Mouse (Mus musculus) erythroblast, embryonic 14.5 days (primary cell): ENCODE data around the gene Fer1l5.

Experiments used
- GATA1 ChIP-seq: IDR thresholded peaks from 2 replicates; pipeline ENCODE4 v1.6.1; 2012; ENCODE audit warnings: low read length, inconsistent platforms, mixed read lengths
- TAL1 ChIP-seq: IDR thresholded peaks from 3 replicates; pipeline ENCODE4 v1.6.1; 2012; ENCODE audit warnings: low read length, inconsistent platforms, mixed read lengths

DNA sequence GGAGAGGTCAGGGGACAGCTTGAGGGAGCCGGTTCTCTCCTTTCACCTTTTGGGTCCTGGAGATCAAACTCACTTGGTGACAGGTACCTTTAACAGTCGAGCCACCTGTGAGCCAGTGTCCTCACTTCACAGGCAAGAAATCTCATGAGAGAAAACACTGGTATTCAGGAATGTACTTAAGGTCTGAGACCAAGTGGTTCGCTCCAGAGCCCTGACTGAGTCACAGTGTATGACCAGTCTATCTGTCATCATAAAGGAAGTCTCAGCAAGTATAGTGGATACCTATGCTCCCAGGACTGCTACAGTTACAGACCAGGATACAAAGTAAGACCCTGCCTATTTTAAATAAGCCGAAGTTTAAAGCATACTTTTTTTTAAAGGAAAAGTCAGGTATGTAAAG is 60.9 kb downstream of the Fer1l5 start:
- no peak for TF ChIP-seq GATA1
- no peak for TF ChIP-seq TAL1
